Mouse (Mus musculus) heart, adult 2 months (tissue): Measurements from ENCODE around the gene Wif1.

Source experiments
- CTCF ChIP-seq: fragments of 200-600 bp; IDR thresholded peaks from 2 replicates; pipeline ENCODE4 v1.8.1; 2022; ENCODE audit warnings: antibody characterized with exemption, mild to moderate bottlenecking, moderate library complexity
- POLR2A ChIP-seq: fragments of 200-500 bp; IDR thresholded peaks from 2 replicates; pipeline ENCODE4 v1.6.1; 2011; ENCODE audit warnings: mild to moderate bottlenecking, low read depth, low read length, control low read depth; ENCODE audit not compliant: insufficient read depth

DNA sequence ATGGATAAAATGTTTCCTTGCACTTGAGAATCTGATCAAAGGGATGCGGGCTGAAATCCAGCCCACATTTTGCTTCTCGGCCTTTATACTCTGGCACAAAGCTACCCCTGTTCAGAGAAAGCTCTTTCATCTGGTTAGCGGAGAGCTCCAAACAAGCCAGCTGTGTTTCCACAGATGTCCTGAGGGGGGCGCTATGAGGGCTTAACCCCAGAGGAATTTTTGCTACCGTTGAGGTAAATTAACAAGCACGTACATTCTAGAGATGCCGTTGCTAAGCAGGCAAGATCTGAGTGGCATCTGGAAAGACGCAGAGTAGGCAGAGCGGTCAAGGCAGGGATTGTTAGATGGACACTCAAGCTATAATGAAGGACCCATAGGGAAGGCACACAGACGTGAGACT, 13.7 kb downstream of the Wif1 start:
- TF ChIP-seq POLR2A: no peak
- TF ChIP-seq CTCF: peak; percentile 6; the same call in 1 of the 2 replicates
